Mouse (Mus musculus) heart, postnatal 36 days (tissue): Measurements from ENCODE around the gene Kif26b. TPM values are rescaled to one million over a fixed set of nuclear protein-coding genes. Genes with fewer than 3 reads are reported as not detected.

ENCODE experiments used
- DNase-seq, 2 experiments: peaks; one replicate each; pipeline ENCODE4 v3.0.0; 2021 to 2022
- intact Hi-C: fragments of 180-260 bp; cut with DNase I; formaldehyde crosslinking; loops from one replicate; pipeline ENCODE4 v1.15.1; 2025
- total RNA-seq, 2 experiments: library from RNA; stranded (reverse); gene quantifications; 2 replicates each; pipeline ENCODE4 v1.2.3; 2021

The Kif26b gene
- total RNA-seq, 2 experiments from 2014 or later: 3.9 to 4.2 TPM

GRCm38 (mm10) chr1:178972055-178972454 lies 443.1 kb downstream of the Kif26b start:
- no peak for DNase-seq
- intact Hi-C loops: no loop called here

DNA sequence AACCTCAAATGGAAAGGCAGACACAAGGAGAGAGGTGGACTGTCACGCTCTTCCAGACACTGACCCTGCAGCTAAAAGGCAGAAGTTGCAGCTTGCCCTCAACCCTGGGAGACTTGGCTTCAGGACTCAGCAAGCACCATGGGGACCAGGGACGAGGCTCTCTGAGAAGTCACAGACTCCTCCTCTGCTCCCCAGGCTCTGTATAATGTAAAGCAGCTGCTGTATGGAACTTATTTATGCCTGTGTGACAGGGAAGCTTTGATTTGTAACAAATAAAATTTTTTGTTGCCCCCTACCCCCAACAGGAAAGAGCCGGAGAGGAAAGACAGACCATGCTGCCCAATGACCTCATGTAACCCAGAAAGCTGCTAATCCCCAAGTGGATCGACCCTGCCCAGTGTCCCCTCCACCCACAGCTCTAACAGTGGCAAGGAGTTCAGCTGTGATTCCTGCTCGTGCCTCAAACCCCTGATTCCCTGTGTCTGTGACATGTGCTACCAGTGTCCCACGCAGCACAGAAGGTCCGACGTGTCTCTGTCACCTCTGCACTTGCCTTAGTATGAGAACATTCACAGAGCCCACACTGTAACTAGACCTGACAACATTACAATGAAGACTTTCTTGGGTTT lies 449.8 kb downstream of the Kif26b start:
- intact Hi-C loops: no loop called here
- no peak for DNase-seq

- intact Hi-C loops: no loop called here
- no peak for DNase-seq
These were observed 451.3 kb downstream of the Kif26b start for GRCm38 (mm10) chr1:178980185-178980584.

- DNase-seq: no peak
- intact Hi-C loops: no loop called here
These were observed 452.7 kb downstream of the Kif26b start for GRCm38 (mm10) chr1:178981641-178982040.

DNA sequence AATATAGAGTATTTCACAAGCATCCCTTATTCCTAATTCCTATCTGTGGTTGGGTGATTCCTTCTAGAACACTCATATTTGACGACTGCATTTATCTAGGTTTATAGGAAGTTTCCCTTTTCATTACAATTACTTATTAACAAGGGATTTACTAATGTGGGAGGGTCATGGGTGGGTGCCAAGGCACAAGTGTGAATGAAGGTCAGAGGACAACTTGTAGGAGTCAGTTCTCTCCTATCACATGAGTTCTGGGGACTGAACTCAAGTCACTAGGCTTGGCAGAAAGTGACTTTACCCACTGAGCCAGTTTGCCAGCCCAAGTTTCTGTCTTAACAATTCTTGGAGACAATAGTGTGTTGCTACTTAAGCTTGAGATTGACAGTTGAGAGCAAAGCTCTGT lies 459.3 kb downstream of the Kif26b start:
- intact Hi-C loops: no loop called here

More for the DNA sequence above, 459.3 kb downstream of the Kif26b start:
- DNase-seq: no peak

Other genes starting within 250 kb of the Kif26b start
- 100 to 1,000 TPM; 105 to 109 TPM for gene Cox20, start 210.0 kb upstream of the Kif26b start, total RNA-seq
- gene Hnrnpu, start 191.3 kb upstream of the Kif26b start, total RNA-seq: 100 to 1,000 TPM; 167 to 200 TPM
- gene Efcab2, start 123.0 kb upstream of the Kif26b start, total RNA-seq: 10 to 100 TPM; 77.4 to 81.4 TPM